In genomic region chr17:30027343-30028029, GRCm38 (mm10) we compare ENCODE assay signal across 8 mouse cellular contexts. TPM values are rescaled to one million over a fixed set of nuclear protein-coding genes. Genes with fewer than 3 reads are reported as not detected.
DNase-seq lines count a peak whose midpoint lies in the region; ATAC-seq and TF ChIP-seq lines count a peak whose summit lies in the region.

No protein-coding gene starts in this region.

- TF ChIP-seq CTCF in cerebellum, adult 2 months (IDR thresholded peaks at IDR 0.05; ENCODE audit: borderline replicate concordance, insufficient read depth, low read depth, low read length), result no peak

- WGBS in cerebellum, adult 2 months, result 87% methylated on average over 1 of the region's 1 CpGs
- 37% methylated on average over 1 of the region's 1 CpGs for WGBS in heart, embryonic 13.5 days

- no peak overlapping the region for H3K4me3 ChIP-seq in cerebellum, adult 2 months (replicated peaks; ENCODE audit: insufficient read depth, low read depth, low read length)
- 0 out of 2 replicates have a peak overlapping the region, but pooled peaks have one; percentile 2 for H3K4me3 ChIP-seq in heart, embryonic 13.5 days
- H3K4me3 ChIP-seq in myocyte, result no peak overlapping the region

- no peaks in the 10 kb centered on the region for H3K27me3 ChIP-seq in cerebellum, adult 2 months (ENCODE audit: control insufficient read depth, insufficient read depth, low read length)
- no peaks in the 10 kb centered on the region for H3K27me3 ChIP-seq in heart, embryonic 13.5 days (replicated peaks)
- no peaks in the 10 kb centered on the region for H3K27me3 ChIP-seq in myocyte (ENCODE audit: control insufficient read depth, insufficient read depth, insufficient read length)

- H3K36me3 ChIP-seq in heart, embryonic 13.5 days, result no peaks in the 10 kb centered on the region
- no peaks in the 10 kb centered on the region for H3K36me3 ChIP-seq in myocyte (ENCODE audit: control insufficient read depth, insufficient read depth)

- H3K27ac ChIP-seq in cerebellum, adult 2 months (ENCODE audit: insufficient read depth, low read length), result no peak overlapping the region
- H3K27ac ChIP-seq in heart, embryonic 13.5 days (replicated peaks), result peak overlapping the region; percentile 74

- peaks cover 99% of the 10 kb centered on the region for H3K79me2 ChIP-seq in myocyte (ENCODE audit: control insufficient read depth, insufficient read depth)

- peak; percentile 42; the same call in 1 of the 2 replicates for ATAC-seq in heart, embryonic 13.5 days (ENCODE audit: extremely low read depth, insufficient number of reproducible peaks, low FRiP score, low TSS enrichment)

- no peak overlapping the region for H3ac ChIP-seq in myocyte (ENCODE audit: control insufficient read depth, insufficient read length)

- no peak overlapping the region for H3K9ac ChIP-seq in heart, embryonic 13.5 days

- no peak for TF ChIP-seq POLR2A in cerebellum, adult 2 months (IDR thresholded peaks at IDR 0.05; ENCODE audit: borderline replicate concordance, insufficient read depth, low read length)
- no peak for TF ChIP-seq POLR2A in myocyte (IDR thresholded peaks at IDR 0.05; ENCODE audit: insufficient read length, low read depth)

- H3K4me1 ChIP-seq in cerebellum, adult 2 months (ENCODE audit: control insufficient read depth, insufficient read depth, low read length), result peaks cover 19% of the 10 kb centered on the region
- H3K4me1 ChIP-seq in heart, embryonic 13.5 days, result peaks cover 93% of the 10 kb centered on the region

- peak overlapping the region; percentile 60 for H3K4me2 ChIP-seq in heart, embryonic 13.5 days
- peak overlapping the region; percentile 21 for H3K4me2 ChIP-seq in myocyte (ENCODE audit: low read depth)

- DNase-seq in cerebellum, adult 2 months, result peak; percentile 32 to 35
- no peak for DNase-seq in cerebellum, adult 11 months
- DNase-seq in urinary bladder, postnatal 14 days (ENCODE audit: low spot score), result peak; percentile 35
- no peak for DNase-seq in urinary bladder, postnatal 25 days (ENCODE audit: low spot score)
- peak; percentile 81 for DNase-seq in kidney, postnatal 14 days
- peak; percentile 78 for DNase-seq in yolk sac, embryonic 10.5 days (ENCODE audit: low spot score)

- no peaks in the 10 kb centered on the region for H3K9me3 ChIP-seq in heart, embryonic 13.5 days

TF ChIP-seq in myocyte, 11 proteins besides CTCF, POLR2A, EP300 and RAD21:
- TF ChIP-seq SRF (IDR thresholded peaks at IDR 0.05; ENCODE audit: control insufficient read depth, insufficient read length, low read depth) (no peak), USF1 (IDR thresholded peaks at IDR 0.05; ENCODE audit: low read depth) (no peak), TCF12 (IDR thresholded peaks at IDR 0.05; ENCODE audit: insufficient read depth, poor library complexity, severe bottlenecking) (no peak), MYOG (IDR thresholded peaks at IDR 0.05; ENCODE audit: control insufficient read depth in 1 of 3, insufficient read depth in 1 of 3, insufficient read length in 2 of 3, low read depth in 2 of 3) (no peak), MYOD1 (IDR thresholded peaks at IDR 0.05; ENCODE audit: control insufficient read depth in 1 of 3, insufficient read length in 2 of 3, low read depth in 2 of 3) (no peak), POLR2AphosphoS2 (IDR thresholded peaks at IDR 0.05; ENCODE audit: insufficient read length, low read depth) (no peak), REST (IDR thresholded peaks at IDR 0.05; ENCODE audit: insufficient read depth, insufficient read length) (no peak), TCF3 (IDR thresholded peaks at IDR 0.05; ENCODE audit: insufficient read length, low read depth) (no peak), MAX (IDR thresholded peaks at IDR 0.05; ENCODE audit: low read depth) (no peak), CEBPB (IDR thresholded peaks at IDR 0.05; ENCODE audit: insufficient read depth, poor library complexity, severe bottlenecking) (no peak), E2F4 (IDR thresholded peaks at IDR 0.05; ENCODE audit: insufficient read depth) (no peak)
TF ChIP-seq in myocyte: peak in this region for 0.

RNA-seq across cellular contexts. Expression of gene Zfand3, which starts 23.0 kb away (rescaled TPM):
- polyA plus RNA-seq in cerebellum, adult 2 months (2012; rRNA removed), result 99.1 and 107 TPM in 2 replicates
- polyA plus RNA-seq in heart, embryonic 13.5 days (2015; fragmentation: Nextera tagmentation; extraction: Ambion mirVana), result 52.5 and 55.7 TPM in 2 replicates
- 138 TPM for polyA plus RNA-seq in myocyte (2012; fragmentation: generic; extraction: Trizol)

RNA-seq across cellular contexts. Expression of gene Mdga1, which starts 57.6 kb away (rescaled TPM):
- 8.0 and 11.5 TPM in 2 replicates for polyA plus RNA-seq in cerebellum, adult 2 months (2012; rRNA removed)
- 4.4 TPM in 2 replicates for polyA plus RNA-seq in heart, embryonic 13.5 days (2015; fragmentation: Nextera tagmentation; extraction: Ambion mirVana)
- 2.5 TPM for polyA plus RNA-seq in myocyte (2012; fragmentation: generic; extraction: Trizol)

Comparison
In these comparisons a context has a peak if more than half of its experiments do, and no peak if none do; other contexts are left out.
1. DNase-seq: peak in cerebellum, adult 2 months (2 of 2), urinary bladder, postnatal 14 days (single experiment), kidney, postnatal 14 days (single experiment) and yolk sac, embryonic 10.5 days (single experiment); none in cerebellum, adult 11 months (single experiment) and urinary bladder, postnatal 25 days (single experiment).